Mouse (Mus musculus) naive thymus-derived CD4-positive, alpha-beta T cell, adult 2 months (primary cell): ENCODE results near the gene Tet3.
A peak's percentile ranks its signal among the peaks of the same experiment; 100 is the strongest.

ENCODE experiments used
- DNase-seq: peaks from one replicate; pipeline ENCODE4 v3.0.0-alpha.2; 2011; ENCODE audit warnings: low read depth

Tet3 gene

DNA sequence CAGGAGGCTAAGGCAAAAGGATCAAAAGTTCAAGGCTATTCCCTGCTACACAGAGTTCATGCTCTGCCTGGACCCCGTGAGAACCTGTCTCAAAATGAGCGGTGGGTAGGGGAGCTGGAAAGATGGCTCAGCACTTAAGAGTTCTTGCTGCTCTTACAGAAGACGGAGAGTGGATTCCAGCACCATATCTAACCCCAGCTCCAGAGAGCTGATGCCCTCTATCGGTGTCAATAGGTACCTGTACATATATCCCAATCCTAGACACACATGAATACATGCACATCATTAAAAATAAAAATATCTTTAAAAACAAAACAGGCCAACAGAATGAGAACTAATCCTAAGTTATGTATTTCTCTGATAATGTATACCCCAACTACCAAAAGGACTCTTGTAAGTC lies 19.3 kb upstream of the Tet3 start:
- DNase-seq = peak; percentile 59

DNA sequence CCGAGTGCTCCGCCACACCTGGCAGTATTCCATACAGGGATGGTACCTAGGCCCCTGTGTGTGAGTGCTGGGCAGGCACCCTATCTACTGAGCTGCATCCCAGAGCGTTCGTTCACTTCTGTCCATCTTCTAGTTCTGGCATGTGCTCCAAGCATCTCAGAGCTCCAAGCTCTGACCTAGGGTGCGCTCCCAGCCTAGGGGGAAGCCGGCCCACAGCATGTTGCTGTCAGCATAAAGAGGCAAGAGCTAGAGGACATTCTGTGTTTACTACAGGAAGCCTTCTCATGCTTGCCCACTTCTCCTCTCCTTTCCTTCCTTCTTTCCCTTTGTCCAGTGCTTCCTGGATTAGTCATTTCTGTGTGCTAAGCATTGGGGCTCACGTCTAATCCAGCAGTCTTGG lies 16.5 kb upstream of the Tet3 start:
- DNase-seq = no peak

DNA sequence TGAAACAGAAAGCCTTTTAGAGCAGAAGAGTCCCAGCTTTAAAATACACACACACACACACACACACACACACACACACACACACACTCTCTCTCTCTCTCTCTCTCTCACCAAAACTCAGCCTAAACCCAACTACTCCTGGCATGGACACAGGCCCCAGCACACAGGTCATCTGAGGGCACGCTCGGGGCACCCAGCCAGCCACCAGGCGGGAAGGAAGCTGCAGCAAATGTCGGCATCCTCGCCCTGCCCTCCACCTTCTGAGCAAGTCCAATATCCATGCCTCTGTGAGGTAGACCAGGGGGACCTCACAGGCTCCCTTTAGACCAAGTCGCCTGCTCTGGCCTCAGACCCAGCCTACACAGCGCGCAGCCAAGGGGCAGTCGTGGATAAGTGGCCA lies 14.4 kb upstream of the Tet3 start:
- DNase-seq = no peak

DNA sequence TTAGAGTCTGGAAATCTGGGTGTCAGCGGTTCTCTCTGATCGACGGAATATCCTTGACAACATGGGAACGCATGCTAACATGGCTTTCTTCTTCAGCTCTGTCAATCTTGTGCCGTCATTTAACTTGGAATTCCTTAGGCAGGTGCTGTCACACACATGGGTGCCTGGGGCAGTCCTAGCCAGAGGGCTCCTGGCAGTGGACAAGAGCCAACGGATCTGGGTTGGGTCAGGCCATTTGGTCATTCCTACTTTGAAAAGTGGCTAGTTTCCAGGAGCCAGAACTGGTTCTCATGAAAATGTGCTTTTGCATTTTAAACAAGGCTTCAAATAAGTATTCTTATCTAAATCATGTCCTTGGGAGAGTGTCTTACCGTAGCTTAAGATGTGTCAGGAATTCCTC lies 12.9 kb upstream of the Tet3 start:
- DNase-seq = no peak

DNA sequence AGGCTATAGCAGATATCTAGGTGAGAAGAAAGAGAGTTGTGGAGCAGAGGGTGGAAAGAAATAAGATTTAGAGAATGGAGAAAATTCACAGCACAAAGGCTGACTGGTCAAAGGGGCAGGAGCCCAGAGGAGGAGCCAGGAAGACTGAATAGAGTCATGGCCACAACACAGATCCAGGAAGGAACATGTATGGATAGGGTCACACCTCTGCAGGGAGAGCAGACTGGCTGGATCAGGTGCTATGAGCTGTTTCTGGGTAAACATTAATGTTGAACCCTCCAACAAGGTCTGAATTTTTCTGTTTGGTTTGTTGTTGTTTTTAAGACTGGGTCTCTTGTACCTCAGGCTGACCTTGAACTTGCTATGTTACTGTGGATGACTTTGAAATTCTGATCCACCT lies 5.1 kb upstream of the Tet3 start:
- no peak for DNase-seq

DNA sequence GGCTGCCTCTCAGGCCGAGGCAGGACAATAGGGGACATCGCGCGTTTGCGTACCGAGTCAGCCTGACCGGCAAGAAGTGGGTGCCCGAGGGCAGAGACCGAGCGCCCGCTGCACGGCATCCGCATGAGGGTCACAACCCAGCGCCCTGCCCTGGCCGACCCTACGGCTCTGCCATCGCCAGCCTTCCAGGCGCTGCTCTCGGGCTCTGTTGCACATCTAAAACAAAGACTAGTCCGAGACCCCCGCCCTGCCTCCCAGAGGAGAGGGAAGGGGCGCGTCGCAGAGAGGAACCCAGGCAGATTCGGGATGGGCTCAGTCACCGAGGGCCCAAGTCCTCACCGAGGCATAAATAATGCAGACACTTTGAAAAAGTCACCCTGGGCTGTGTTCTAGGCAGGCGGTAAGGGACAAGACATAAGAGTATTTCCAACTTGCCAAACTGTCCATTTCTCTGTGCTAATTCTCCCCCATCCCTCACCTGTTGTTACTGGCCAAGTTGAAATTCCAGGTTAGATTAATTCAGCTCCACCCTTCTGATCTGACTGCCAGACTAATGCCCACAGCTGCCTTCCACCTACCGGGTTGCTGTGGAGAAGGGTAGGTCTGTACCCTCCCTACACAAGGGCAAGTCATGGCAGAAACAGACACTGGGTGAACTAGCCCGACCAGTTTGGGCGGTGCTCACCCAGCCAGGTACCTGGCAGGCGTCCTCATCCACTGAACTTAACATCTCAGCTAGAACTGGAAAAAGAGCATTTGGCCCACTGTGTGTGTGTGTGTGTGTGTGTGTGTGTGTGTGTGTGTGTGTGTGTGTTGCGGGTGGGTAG lies 1.7 kb downstream of the Tet3 start:
- DNase-seq = peak; percentile 49

DNA sequence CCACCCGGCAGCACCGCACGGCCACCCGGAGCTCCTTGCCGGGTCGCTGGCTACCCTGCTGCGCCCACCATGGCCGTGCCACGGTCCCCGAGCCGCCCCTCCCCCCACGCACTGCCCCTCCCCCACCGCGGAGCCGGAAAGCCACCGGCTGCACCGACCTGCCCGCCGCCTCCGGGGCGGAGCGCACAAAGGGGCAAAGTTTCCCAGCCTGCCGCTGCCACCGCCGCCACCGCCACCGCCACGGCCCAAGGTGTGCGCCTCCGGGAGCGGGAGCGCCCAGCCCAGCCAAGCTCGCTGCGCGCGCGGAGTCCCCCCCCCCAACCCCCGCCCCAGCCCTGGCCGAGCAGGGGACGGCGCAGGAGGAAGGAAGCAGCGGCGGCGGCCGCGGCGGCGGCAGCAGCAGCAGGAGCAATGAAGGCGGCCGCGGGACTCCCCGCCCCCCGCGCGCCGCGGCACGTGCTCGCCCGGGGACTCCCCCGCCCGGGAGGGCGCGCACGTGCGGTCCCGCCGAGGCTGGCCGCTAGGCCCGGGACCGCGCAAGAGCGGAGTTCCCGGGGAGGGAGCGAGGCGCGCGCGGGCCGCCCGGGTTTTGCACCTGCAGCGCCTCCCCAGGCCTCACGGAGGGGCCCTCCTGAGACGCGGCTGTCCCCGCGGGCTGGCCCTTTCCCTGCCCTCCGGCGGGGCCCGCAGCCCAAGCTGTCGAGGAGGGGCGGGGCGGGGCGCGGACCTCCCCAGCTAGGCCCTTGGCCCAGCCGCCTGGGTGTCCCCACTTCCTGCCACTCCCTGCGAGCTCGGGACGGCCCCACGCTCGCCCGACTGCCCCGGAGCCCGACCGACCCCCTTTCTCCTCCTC lies 2.5 kb downstream of the Tet3 start:
- DNase-seq = peak; percentile 83

DNA sequence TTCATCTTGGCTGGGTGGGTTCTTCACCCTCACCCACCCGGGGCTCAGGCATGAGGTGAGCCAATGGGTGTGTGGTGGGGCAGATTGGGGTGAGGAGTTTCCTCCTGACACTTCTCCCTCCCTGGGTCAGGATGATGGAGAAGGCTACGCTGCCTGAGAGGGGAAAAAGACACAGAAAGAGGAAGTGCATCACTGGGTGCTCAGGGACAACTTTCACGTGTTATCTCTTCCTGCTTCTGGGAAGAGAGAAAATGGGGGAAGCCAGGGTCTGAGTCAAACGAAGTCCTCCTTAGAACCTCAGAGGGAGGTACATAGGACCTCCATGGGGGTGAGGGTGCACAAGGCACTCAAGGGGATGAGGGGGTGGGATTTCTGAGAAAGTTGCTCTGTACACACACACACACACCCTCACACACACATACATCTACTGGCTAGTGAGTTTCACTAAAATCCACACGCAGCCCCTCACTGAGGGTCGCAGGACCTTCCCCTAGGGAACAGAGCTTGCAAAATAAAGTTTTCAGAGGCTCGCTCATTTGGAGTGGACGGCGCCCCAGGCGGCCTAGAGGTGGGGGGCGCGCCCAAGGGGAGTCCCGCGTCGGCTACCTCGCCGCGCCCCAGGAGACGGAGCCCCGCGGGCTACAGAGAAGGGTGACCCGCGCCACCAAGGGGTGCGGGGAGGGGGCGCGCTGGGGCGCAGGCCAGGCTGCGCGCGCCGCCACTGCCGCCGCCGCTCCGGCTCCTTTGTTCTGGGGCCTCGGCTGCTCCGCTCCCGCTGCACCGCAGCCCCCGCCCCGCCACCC lies 3.4 kb downstream of the Tet3 start:
- DNase-seq = peak; percentile 74

DNA sequence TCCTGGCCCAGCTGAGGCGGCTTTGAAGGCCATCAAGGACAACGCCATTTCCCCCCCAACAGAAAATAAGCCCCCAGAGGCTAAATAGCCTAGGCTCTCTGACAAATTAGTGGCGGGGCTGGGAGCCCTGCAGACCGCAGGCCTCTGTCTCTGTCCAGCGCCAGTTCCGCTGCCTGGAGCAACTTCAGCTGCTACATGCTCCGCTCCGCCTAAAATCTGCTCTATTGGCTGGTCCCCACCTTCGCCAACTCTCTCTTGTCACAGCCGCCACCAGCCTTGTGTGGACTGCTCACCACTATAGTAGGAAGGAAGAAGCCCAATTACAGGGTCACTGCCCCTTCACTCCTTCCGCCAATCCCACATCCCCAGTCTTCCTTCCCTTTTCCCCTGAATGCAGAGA lies 5.2 kb downstream of the Tet3 start:
- no peak for DNase-seq

DNA sequence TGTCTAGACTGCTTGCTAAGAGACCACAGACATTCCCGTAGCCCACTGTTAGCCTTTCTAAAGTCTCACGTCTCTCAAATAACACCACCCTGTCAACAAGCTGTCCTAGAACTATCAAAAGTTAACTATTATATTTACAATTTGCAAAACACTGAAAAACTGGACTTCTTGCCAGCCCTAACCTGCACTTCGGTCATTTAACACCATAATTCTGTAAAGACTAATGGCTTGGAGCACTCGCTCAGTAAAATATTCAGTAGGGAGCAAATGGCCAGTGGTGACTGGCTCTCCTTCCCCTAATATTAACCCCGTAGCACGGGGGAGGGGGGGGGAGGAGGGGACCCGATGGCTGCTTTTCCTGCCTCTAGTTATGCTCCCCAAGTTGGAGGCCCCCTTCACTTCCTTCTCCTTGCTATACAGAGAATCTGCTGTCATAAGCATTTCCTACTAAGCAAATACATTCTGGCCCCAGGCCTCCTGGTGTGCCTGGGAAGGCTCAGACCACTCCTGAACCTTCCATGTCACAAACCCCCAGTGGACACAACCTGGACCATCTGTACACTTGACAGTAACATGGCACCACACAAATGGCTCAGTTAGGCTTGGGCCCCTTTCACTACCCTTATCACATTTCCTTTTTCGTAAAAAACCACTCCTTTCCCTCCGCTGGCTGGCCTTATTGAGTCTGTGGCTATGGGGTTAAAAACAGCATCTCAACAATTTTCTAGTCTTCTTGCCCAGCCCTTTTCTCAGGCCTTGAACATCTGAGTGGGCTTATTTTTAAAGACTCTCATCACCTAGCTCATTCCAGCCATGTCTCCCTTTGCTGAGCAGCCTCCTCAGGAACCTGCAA lies 8.2 kb downstream of the Tet3 start:
- DNase-seq = no peak

DNA sequence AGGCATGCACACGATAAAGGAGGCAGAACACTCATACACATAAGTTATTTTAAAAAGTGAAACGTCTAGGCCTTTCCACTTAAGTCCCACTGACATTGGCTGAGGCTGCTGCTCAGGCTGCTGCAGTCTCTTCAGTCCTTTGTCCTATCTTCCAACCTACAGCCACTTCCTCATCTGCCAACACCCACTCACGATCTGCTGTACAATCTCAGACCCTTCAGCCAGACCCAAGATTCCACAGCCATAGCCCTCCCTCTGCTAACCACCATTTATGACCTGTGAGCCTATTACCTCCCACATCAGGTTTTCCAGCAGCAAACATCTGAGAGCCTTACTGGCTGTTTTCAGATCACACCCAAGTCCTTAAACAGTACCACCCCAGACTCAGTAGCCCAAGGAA lies 9.4 kb downstream of the Tet3 start:
- no peak for DNase-seq

DNA sequence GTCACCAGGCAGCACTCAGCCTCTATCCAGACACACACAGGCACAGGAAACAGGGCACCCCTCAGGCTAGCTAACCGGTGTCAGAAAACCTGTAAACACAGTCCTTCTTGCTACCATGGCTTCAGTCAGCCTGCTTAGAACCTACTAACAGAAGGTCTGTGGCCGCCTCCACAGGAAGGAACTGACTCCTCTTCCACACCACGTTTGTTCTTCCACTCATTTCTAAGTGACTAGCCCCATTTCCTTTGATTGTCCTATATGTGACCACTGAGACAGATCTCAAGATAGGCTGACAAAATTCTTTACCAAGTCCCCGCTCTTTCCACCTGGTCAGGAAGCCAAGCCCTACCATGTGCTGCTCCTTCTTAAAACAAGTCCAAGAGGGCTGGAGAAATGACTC lies 10.0 kb downstream of the Tet3 start:
- peak; percentile 55 for DNase-seq

DNA sequence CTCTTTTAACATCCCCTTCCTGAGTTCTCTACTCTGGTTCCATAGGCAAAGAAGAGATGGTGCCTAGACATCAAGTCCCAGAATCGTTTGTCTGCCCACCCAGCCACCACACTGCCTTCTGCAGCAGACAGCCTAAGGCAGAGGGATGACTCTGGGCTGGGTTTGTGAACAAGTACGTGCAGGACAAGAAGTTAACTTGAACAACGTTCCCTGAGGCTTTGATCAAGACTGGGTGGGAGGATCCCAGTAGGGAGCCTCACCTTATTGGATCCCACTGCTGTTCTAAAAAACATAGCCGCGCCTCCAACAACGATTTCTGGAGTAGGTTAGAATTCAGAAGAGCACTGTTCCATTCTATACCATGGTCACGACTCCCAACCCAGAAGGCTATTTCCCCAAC lies 11.9 kb downstream of the Tet3 start:
- DNase-seq = no peak

DNA sequence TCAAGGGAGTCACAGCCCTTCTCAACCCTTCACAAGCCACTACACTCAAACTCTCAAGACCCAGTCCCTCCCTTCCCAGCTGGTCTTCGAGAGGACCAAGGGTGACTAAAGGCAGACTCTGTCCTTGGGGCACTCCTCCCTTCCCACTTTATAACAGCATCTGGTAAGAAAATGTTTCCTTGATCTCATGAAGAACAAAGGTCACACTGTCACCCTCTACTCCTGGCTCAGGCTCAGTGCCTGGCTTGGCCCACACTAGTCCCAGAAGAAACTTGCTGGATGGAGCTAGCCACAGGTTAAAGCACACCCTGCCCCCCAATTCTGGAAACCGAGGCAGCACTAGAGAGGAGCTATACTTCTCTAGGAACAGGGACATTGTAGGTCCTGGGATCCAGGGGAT lies 13.1 kb downstream of the Tet3 start:
- no peak for DNase-seq

DNA sequence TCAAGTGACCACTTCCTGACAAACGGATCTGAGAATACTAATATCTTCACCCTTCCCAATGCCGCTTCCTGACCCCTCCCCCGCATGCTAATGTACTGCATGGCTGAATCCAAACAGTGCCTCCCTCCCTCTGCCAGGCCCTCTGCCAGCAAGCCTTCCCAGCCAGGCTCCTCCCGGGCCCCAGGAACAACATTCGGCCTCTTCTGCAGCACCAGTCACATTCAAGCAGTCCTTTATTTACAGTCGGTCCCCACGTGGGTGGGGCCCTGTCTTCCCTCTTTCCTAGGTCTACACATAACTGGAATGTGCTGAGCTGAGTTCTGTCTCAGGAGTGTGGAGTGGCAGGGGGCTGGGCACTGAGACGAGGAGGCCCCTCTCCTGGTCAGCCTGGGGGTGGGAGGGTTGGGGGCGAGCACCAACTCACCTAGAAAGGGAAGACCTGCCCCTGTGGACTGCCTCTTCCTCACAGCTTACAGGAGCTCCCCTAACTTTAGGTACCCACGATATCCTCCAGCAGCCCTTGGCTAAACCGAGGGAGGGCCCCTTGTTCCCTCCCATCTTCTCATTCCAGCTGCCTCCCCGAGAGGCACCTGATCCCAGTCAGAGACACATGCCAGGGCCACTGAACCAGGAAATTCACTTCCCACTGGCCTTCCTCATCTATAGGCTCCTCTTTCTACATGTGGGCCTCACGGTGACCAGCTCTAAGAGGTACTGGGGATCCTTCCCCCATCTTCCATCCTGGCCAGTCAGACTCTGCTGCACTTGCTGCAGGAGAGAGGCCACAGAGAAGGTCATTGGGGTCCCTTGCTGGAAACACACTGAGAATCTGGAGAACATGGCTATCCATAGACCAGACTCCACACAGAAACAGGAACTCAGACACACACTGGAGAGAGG lies 15.2 kb downstream of the Tet3 start:
- no peak for DNase-seq

DNA sequence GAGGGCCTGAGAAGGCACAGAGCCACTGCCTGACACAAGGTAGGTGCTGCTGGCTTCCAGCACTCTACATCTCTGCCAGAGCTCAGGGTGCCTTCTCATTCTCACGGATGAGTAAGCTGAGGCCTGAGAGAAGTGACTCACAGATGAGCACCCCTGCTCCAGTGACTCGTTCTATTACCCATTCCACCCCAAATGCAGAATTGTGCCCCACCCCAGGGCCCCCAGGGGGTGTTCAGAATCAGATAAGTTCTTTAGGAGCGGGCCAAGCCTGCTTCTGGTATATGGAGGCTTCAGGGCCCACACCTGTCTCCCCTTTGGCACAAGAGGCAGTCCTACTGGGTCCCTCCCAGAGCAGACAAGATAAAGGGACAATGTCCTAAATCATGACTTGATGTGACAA lies 16.2 kb downstream of the Tet3 start:
- no peak for DNase-seq

DNA sequence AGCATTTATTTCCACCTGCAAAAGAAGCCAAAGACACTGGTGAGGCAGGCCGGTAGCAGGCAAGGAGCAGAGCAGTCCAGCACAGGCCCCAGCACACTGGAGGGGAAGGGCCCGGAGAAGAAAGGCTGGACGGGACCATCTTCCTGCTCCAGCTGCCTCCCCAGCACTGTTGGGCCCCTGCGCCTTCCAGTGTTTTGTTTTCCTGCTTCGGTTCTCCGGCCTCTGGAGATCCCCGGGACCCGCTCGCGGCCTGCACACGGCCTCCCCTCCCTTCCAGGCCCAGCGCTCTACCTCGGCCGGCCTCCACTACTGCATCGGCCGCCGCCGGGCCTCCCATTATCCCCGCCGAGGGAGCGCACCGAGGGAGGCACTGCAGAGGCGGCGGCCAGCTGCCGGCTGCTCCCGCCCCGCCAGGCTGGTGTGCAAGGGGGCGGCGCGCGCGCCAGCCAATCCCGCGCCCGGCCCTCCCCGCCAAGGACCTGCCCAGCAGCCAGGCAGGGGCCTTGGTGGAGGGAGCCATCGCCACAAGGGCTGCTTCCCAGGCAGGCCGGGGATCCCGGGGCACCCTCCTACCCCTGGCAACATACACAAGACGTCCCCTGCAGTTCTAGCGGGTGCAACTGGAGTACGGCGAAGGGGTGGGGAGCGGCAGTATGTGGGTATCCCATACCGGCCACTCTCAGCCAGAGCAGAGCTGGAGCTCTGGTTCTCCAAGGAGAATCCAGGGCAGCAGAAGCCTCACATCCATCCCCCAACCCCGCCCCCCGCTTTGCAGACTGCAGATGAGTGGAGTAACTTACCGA lies 17.4 kb downstream of the Tet3 start:
- DNase-seq = peak; percentile 79

DNA sequence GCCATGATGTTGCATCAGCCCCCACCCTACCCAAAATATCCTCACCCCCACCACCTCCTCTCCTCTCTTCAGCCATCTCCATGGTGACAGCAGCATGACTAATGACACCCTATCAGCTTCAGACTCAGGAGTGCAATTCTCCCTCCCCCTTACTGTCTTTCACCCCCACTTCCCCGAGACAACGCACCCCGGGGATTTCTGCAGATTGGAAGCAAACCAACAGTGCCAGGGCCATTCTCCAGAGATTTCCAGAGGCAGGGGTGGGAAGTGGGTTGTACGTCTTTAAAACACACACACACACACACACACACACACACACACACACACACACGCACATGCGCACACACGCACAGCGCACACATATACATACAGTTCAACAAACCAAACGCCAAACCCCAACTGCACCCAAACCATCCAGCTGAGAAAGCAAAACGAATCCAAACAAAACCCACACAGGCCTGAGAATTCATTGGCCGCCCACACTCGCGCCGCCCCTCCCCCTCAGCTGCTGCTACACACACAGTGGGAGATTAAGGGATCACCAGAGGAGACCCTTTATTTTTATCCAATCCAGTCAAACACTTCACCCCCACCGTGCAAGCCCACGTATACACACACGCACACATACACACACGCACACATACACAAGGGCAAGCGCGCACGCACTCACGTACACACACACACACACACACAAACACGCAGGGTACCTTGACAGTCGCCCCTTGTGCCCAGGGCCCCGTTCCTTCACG lies 18.2 kb downstream of the Tet3 start:
- peak; percentile 63 for DNase-seq

DNA sequence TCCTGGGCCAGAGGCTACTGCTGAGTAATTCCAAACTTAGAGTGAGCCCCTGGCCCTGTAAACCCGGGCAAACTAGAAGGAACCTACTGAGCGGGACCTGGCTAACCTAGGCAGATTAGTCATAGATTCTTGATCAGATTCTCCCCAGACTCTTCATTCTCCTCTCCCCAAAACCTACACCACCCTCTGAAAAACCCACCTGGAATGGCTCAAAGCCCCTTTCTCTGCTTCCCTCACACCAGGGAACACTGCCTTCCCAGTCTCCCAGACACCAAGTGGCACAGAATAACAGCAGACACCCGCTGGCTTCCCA lies 18.7 kb downstream of the Tet3 start:
- no peak for DNase-seq
